Comparison of ENCODE assay signal across 29 mouse cellular contexts in the genomic region with DNA sequence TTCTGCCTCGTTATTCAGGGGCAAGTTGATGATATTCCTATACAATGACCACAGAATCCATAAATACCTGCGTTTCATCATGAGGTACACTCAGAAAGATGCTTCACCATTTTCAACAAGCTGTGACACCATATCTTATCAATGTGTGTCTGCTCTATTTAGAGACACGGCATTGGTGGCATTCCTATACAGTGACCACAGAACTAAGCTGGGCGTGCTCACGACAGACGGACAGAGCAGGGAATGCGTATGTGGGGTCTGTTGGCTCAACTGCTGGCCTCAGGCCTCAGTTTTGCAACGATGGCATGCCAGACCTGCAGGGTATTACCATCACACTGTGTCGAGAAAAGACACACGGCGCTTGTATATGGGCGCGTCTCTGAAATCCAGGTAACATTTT. TPM values are rescaled to one million over a fixed set of nuclear protein-coding genes. Genes with fewer than 3 reads are reported as not detected.
A peak's percentile ranks its signal among the peaks of the same experiment; 100 is the strongest.
DNase-seq lines count a peak whose midpoint lies in the region; ATAC-seq and TF ChIP-seq lines count a peak whose summit lies in the region.
"Had no signal": no experiment of that assay in that cellular context is flagged by ENCODE, and none has a peak within 500 bp of the region (broad histone marks: within the 10 kb centered on the region; RNA-seq: fewer than 3 reads in every experiment).

No protein-coding gene starts in this region.

- DNase-seq in heart, adult 18-20 months, result peak; percentile 59 to 78
- DNase-seq in heart, postnatal 14 days, result no peak
- peak; percentile 90 for DNase-seq in heart, postnatal 0 days (ENCODE audit: low spot score)
- DNase-seq in left cerebral cortex, postnatal 4 days, result no peak
- no peak for DNase-seq in ovary, postnatal 10 days (ENCODE audit: low spot score)
- no peak for DNase-seq in kidney, adult 2 months
- DNase-seq: adrenal gland, postnatal 25 days; cerebellum, adult 18-20 months; cerebellum, postnatal 10 days; forebrain, postnatal 0 days; kidney, postnatal 25 days; midbrain, embryonic 14.5 days; right cerebral cortex, postnatal 25 days; spleen, adult 18-20 months; thymus, postnatal 25 days had no signal

- TF ChIP-seq EP300 in heart, postnatal 0 days (IDR thresholded peaks at IDR 0.05; ENCODE audit: low read depth), result peak; percentile 71

- peak overlapping the region; percentile 52 for H3K4me3 ChIP-seq in heart, embryonic 12.5 days
- peak overlapping the region; percentile 62 for H3K4me3 ChIP-seq in heart, postnatal 0 days (ENCODE audit: low read depth, low read length)
- no peak overlapping the region for H3K4me3 ChIP-seq in kidney, adult 2 months (ENCODE audit: insufficient read depth, low read depth, low read length)
- H3K4me3 ChIP-seq: erythroblast, embryonic 14.5 days; kidney, embryonic 15.5 days; limb, embryonic 13.5 days; liver, embryonic 12.5 days; neural tube, embryonic 15.5 days had no signal

- H3K4me1 ChIP-seq in heart, embryonic 12.5 days (replicated peaks), result peaks cover 23% of the 10 kb centered on the region
- peaks cover 18% of the 10 kb centered on the region for H3K4me1 ChIP-seq in heart, postnatal 0 days (ENCODE audit: control insufficient read depth, insufficient read depth)
- H3K4me1 ChIP-seq in kidney, adult 2 months (ENCODE audit: control insufficient read depth, insufficient read depth, low read length), result no peaks in the 10 kb centered on the region
- H3K4me1 ChIP-seq: kidney, embryonic 15.5 days; liver, embryonic 12.5 days; neural tube, embryonic 15.5 days had no signal

- H3K36me3 ChIP-seq in heart, embryonic 12.5 days, result peaks cover 40% of the 10 kb centered on the region
- peaks cover 31% of the 10 kb centered on the region for H3K36me3 ChIP-seq in heart, postnatal 0 days (replicated peaks; ENCODE audit: control insufficient read depth, insufficient read depth, low read length)
- no peaks in the 10 kb centered on the region for H3K36me3 ChIP-seq in kidney, adult 2 months (ENCODE audit: control insufficient read depth, insufficient read depth, low read length)

- H3K9ac ChIP-seq in heart, embryonic 12.5 days, result peak overlapping the region; percentile 82
- peak overlapping the region; percentile 90 for H3K9ac ChIP-seq in heart, postnatal 0 days (replicated peaks; ENCODE audit: low read depth, low read length)
- H3K9ac ChIP-seq: forebrain, postnatal 0 days; hindbrain, embryonic 14.5 days; kidney, embryonic 15.5 days; limb, embryonic 13.5 days; liver, embryonic 12.5 days; neural tube, embryonic 15.5 days had no signal

- intact Hi-C loops in heart, postnatal 14 days (cut with DNase I), result no loop called here
- intact Hi-C loops in left cerebral cortex, postnatal 4 days (cut with DNase I), result no loop called here

- no peak for TF ChIP-seq POLR2A in kidney, adult 2 months (IDR thresholded peaks at IDR 0.05; ENCODE audit: low read depth, low read length)

- no peaks in the 10 kb centered on the region for H3K9me3 ChIP-seq in heart, embryonic 12.5 days (replicated peaks)
- H3K9me3 ChIP-seq in heart, postnatal 0 days (replicated peaks; ENCODE audit: control insufficient read depth, low read length), result no peaks in the 10 kb centered on the region
- H3K9me3 ChIP-seq: kidney, embryonic 15.5 days; limb, embryonic 13.5 days; liver, embryonic 12.5 days; neural tube, embryonic 15.5 days had no signal

- H3K4me2 ChIP-seq in heart, embryonic 12.5 days, result peak overlapping the region; percentile 66
- H3K4me2 ChIP-seq in heart, postnatal 0 days (ENCODE audit: low read depth, low read length), result peak overlapping the region; percentile 67
- H3K4me2 ChIP-seq: hindbrain, embryonic 14.5 days; kidney, embryonic 15.5 days; limb, embryonic 13.5 days; liver, embryonic 12.5 days; neural tube, embryonic 15.5 days had no signal

- H3K27ac ChIP-seq in heart, embryonic 12.5 days (ENCODE audit: poor library complexity, severe bottlenecking), result peak overlapping the region; percentile 95
- peak overlapping the region; percentile 99 for H3K27ac ChIP-seq in heart, postnatal 0 days (ENCODE audit: low read depth)
- H3K27ac ChIP-seq in kidney, adult 2 months (ENCODE audit: insufficient read depth, low read depth, low read length), result no peak overlapping the region
- H3K27ac ChIP-seq: hindbrain, embryonic 14.5 days; kidney, embryonic 15.5 days; limb, embryonic 13.5 days; liver, embryonic 12.5 days; macrophage; neural tube, embryonic 15.5 days had no signal

- no peaks in the 10 kb centered on the region for H3K27me3 ChIP-seq in heart, embryonic 12.5 days (replicated peaks)
- H3K27me3 ChIP-seq in heart, postnatal 0 days (ENCODE audit: control insufficient read depth, insufficient read depth, low read length), result no peaks in the 10 kb centered on the region
- no peaks in the 10 kb centered on the region for H3K27me3 ChIP-seq in kidney, adult 2 months (replicated peaks; ENCODE audit: control insufficient read depth, insufficient read depth, low read length)
- H3K27me3 ChIP-seq: limb, embryonic 13.5 days; liver, embryonic 12.5 days; neural tube, embryonic 15.5 days had no signal

- WGBS in heart, embryonic 12.5 days, result 37% methylated on average over 13 of the region's 13 CpGs
- WGBS in heart, postnatal 0 days, result 22% methylated on average over 13 of the region's 13 CpGs
- 88% methylated on average over 13 of the region's 13 CpGs for WGBS in kidney, adult 2 months

- no peak for TF ChIP-seq CTCF in heart, postnatal 0 days (IDR thresholded peaks at IDR 0.05; ENCODE audit: low read depth)
- TF ChIP-seq CTCF in kidney, adult 2 months (conservative IDR thresholded peaks at IDR 0.05; ENCODE audit: insufficient read depth, insufficient read length, low read depth, low read length), result no peak

- ATAC-seq in heart, embryonic 12.5 days (ENCODE audit: insufficient number of reproducible peaks, low FRiP score), result peak; percentile 76
- peak; percentile 80 for ATAC-seq in heart, postnatal 0 days (ENCODE audit: insufficient read depth, low read depth)
- ATAC-seq: forebrain, postnatal 0 days; intestine, postnatal 0 days; liver, embryonic 12.5 days; lung, postnatal 0 days had no signal

RNA-seq across cellular contexts. Expression of gene Adprhl1, which starts 1.1 kb away (rescaled TPM):
- 100 to 1,000 TPM; 577 to 637 TPM for total RNA-seq in heart, adult 18-20 months (2021)
- 100 to 1,000 TPM; 380 to 433 TPM for total RNA-seq in heart, postnatal 14 days (2021)
- 167 and 180 TPM in 2 replicates for polyA plus RNA-seq in heart, embryonic 12.5 days (2016; fragmentation: Nextera tagmentation; extraction: Ambion mirVana)
- 252 and 255 TPM in 2 replicates for total RNA-seq in heart, postnatal 0 days (2014; rRNA removed; ENCODE audit: low replicate concordance)
- polyA plus RNA-seq in heart, postnatal 0 days (2015; fragmentation: Nextera tagmentation; extraction: Ambion mirVana), result 317 and 337 TPM in 2 replicates
- 1 to 10 TPM; 1.8 to 1.9 TPM for total RNA-seq in left cerebral cortex, postnatal 4 days (2021)
- 0.18 and 0.99 TPM in 2 replicates for polyA plus RNA-seq in kidney, adult 2 months (2012; rRNA removed)
- total RNA-seq: common myeloid progenitor, adult 5-6 weeks; hematopoietic stem cell, adult 5-6 weeks; monocyte, adult 5-6 weeks had no signal
- polyA plus RNA-seq: erythroblast, embryonic 14.5 days; forebrain, embryonic 11.5 days; forebrain, postnatal 0 days; hindbrain, embryonic 14.5 days; intestine, postnatal 0 days; liver, embryonic 12.5 days; midbrain, embryonic 14.5 days had no signal

RNA-seq across cellular contexts. Expression of gene Dcun1d2, which starts 35.1 kb away (rescaled TPM):
- 10 to 100 TPM; 64.4 to 68.7 TPM for total RNA-seq in heart, adult 18-20 months (2021)
- 10 to 100 TPM; 45.7 to 51.6 TPM for total RNA-seq in heart, postnatal 14 days (2021)
- polyA plus RNA-seq in heart, embryonic 12.5 days (2016; fragmentation: Nextera tagmentation; extraction: Ambion mirVana), result 28.3 and 29.6 TPM in 2 replicates
- 31.8 and 37.7 TPM in 2 replicates for total RNA-seq in heart, postnatal 0 days (2014; rRNA removed; ENCODE audit: low replicate concordance)
- polyA plus RNA-seq in heart, postnatal 0 days (2015; fragmentation: Nextera tagmentation; extraction: Ambion mirVana), result 27.8 and 30.5 TPM in 2 replicates
- 10 to 100 TPM; 27.6 to 31.2 TPM for total RNA-seq in left cerebral cortex, postnatal 4 days (2021)
- 25.0 and 26.0 TPM in 2 replicates for polyA plus RNA-seq in kidney, adult 2 months (2012; rRNA removed)

RNA-seq across cellular contexts. Expression of gene Tmco3, which starts 35.2 kb away (rescaled TPM):
- 10 to 100 TPM; 27.4 to 28.2 TPM for total RNA-seq in heart, adult 18-20 months (2021)
- total RNA-seq in heart, postnatal 14 days (2021), result 10 to 100 TPM; 22.0 to 26.6 TPM
- 34.5 and 41.2 TPM in 2 replicates for polyA plus RNA-seq in heart, embryonic 12.5 days (2016; fragmentation: Nextera tagmentation; extraction: Ambion mirVana)
- total RNA-seq in heart, postnatal 0 days (2014; rRNA removed; ENCODE audit: low replicate concordance), result 9.0 and 10.8 TPM in 2 replicates
- polyA plus RNA-seq in heart, postnatal 0 days (2015; fragmentation: Nextera tagmentation; extraction: Ambion mirVana), result 16.7 and 18.3 TPM in 2 replicates
- 10 to 100 TPM; 38.4 to 42.9 TPM for total RNA-seq in left cerebral cortex, postnatal 4 days (2021)
- polyA plus RNA-seq in kidney, adult 2 months (2012; rRNA removed), result 70.0 and 72.5 TPM in 2 replicates

RNA-seq across cellular contexts. Expression of gene Grtp1, which starts 52.4 kb away (rescaled TPM):
- 1 to 10 TPM; 4.9 to 5.1 TPM for total RNA-seq in heart, adult 18-20 months (2021)
- 1 to 10 TPM; 2.8 to 2.9 TPM for total RNA-seq in heart, postnatal 14 days (2021)
- polyA plus RNA-seq in heart, embryonic 12.5 days (2016; fragmentation: Nextera tagmentation; extraction: Ambion mirVana), result 19.8 and 22.7 TPM in 2 replicates
- 4.4 and 9.9 TPM in 2 replicates for total RNA-seq in heart, postnatal 0 days (2014; rRNA removed; ENCODE audit: low replicate concordance)
- 10.0 and 11.9 TPM in 2 replicates for polyA plus RNA-seq in heart, postnatal 0 days (2015; fragmentation: Nextera tagmentation; extraction: Ambion mirVana)
- total RNA-seq in left cerebral cortex, postnatal 4 days (2021), result 1 to 10 TPM; 7.8 to 8.9 TPM
- 66.4 and 71.2 TPM in 2 replicates for polyA plus RNA-seq in kidney, adult 2 months (2012; rRNA removed)

Comparison
In these comparisons a context has a peak if more than half of its experiments do, and no peak if none do; other contexts are left out.
1. DNase-seq: peak in heart, adult 18-20 months (2 of 2) and heart, postnatal 0 days (single experiment); none in heart, postnatal 14 days (0 of 2), left cerebral cortex, postnatal 4 days (single experiment), ovary, postnatal 10 days (single experiment) and kidney, adult 2 months (single experiment).
2. RNA of gene Adprhl1, which starts 1.1 kb away (total RNA-seq): 577 to 637 TPM in heart, adult 18-20 months, 380 to 433 TPM in heart, postnatal 14 days and 252 to 255 TPM in heart, postnatal 0 days; 1.8 to 1.9 TPM in left cerebral cortex, postnatal 4 days; every median in the first group is over 10 times any median in the second.